Mouse (Mus musculus) neural tube, embryonic 13.5 days (tissue): Measurements from ENCODE around the gene Msh4. TPM values are rescaled to one million over a fixed set of nuclear protein-coding genes. Genes with fewer than 3 reads are reported as not detected.
A peak's percentile ranks its signal among the peaks of the same experiment; 100 is the strongest.

Experiments
- ATAC-seq: fragments of 200-750 bp; cut with Nextera tagmentation; 2 replicates; pipeline ENCODE4 v1.8.0; 2017; ENCODE audit warnings: low read depth, mild to moderate bottlenecking, moderate TSS enrichment, moderate library complexity
- H3K27ac ChIP-seq: fragments of 300-500 bp; sonication (generic); replicated peaks from 2 replicates; pipeline ENCODE4 v1.5.1; 2015; ENCODE audit warnings: moderate library complexity, mild to moderate bottlenecking, inconsistent platforms
- H3K27me3 ChIP-seq: fragments of 300-500 bp; sonication (generic); 2 replicates; pipeline ENCODE4 v1.6.1; 2015; ENCODE audit warnings: mild to moderate bottlenecking, inconsistent platforms
- H3K36me3 ChIP-seq: fragments of 300-500 bp; sonication (generic); 2 replicates; pipeline ENCODE4 v1.6.1; 2015; ENCODE audit warnings: mild to moderate bottlenecking, inconsistent platforms
- H3K4me1 ChIP-seq: fragments of 300-500 bp; sonication (generic); replicated peaks from 2 replicates; pipeline ENCODE4 v1.6.1; 2015; ENCODE audit warnings: inconsistent platforms
- H3K4me2 ChIP-seq: fragments of 300-500 bp; sonication (generic); 2 replicates; pipeline ENCODE4 v1.6.1; 2015; ENCODE audit warnings: inconsistent platforms, mild to moderate bottlenecking, moderate library complexity
- H3K4me3 ChIP-seq: fragments of 300-500 bp; sonication (generic); 2 replicates; pipeline ENCODE4 v1.5.1; 2015; ENCODE audit warnings: mild to moderate bottlenecking, inconsistent platforms
- H3K9ac ChIP-seq: fragments of 300-500 bp; sonication (generic); 2 replicates; pipeline ENCODE4 v1.6.1; 2015; ENCODE audit warnings: moderate library complexity, mild to moderate bottlenecking, inconsistent platforms
- H3K9me3 ChIP-seq: fragments of 300-500 bp; sonication (generic); 2 replicates; pipeline ENCODE4 v1.6.1; 2016; ENCODE audit warnings: inconsistent platforms
- WGBS: fragments of 180-500 bp; shearing (Covaris S2); methylation state at CpG from one replicate; pipeline ENCODE4 v1.1.7; 2015; 5-methylcytosine and 5-hydroxymethylcytosine counted together
- polyA plus RNA-seq: library from polyadenylated mRNA; unstranded; fragments of >200 nt; fragmentation: Nextera tagmentation; extraction: Ambion mirVana; gene quantifications from 2 replicates; pipeline ENCODE4 v1.2.1, GENCODE M21; 2015

Msh4 gene
- 0.06 TPM in 1 of 2 replicates, not detected in the other for polyA plus RNA-seq

DNA sequence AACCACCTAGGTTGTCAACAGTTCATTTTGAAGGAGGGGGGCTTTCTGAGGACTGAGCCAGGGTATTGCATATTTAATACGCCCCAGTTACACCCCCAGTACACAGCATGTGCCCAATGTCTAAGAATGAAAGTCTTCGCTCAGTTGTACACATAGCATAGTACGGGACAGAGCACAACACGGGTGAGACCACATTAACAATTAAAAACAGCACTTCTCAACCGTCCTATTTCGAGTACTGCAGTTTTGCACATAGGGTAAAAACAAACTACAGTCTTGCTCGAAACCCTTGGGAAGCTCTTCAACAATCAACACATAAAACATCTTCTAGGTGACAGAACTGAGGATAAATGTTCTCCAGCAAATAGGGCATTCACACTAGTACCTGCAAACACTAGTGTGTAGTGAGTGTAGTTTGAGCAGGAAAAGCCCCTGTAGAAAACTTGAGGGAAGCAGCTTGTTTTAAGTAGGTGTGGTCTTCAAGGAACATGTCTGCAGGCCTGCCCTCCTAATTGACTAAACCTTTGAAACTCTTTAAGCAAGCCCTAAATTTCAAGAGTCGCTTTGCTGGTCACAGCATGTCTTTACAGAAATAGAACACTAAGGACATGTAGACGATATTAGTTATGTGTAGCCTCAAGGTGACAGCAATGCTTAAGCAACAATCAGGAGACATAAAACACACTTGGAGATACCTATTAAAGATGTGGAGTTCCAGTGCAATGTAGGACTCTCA, at the start of gene Msh4:
TSS of gene Msh4 (minus strand) at position 3 of the 736 bp plus-strand sequence.
- Histone ChIP-seq H3K4me2 (no peak within 1 kb of the TSS), H3K4me1 (peaks cover 36% of the 10 kb centered on the region), H3K9me3 (no peaks in the 10 kb centered on the region), H3K4me3 (no peak within 1 kb of the TSS), H3K27ac (no peak within 1 kb of the TSS), H3K27me3 (no peaks in the 10 kb centered on the region), H3K9ac (no peak within 1 kb of the TSS), H3K36me3 (peaks cover 76% of the 10 kb centered on the region)
- no peak for ATAC-seq
- 85% methylated on average over 9 of the region's 9 CpGs for WGBS

DNA sequence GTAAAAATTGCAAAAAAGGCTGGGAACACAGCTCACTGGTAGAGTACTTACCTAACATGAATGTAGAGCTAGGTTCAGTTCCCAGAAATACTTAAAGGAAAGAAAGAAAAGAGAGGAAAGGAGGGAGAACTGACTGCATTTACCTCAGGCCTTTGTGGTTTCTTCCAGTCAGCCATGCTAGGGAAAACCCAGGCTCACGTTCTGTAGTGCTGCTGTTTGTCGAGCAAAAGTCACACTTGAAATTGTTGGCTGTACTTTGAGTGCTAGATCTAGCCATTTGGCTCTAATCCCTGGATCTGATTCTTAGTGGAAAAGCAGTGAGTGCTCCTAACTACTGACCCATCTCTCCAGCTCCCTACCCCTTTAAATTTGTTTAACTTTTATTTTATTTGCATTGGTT, 42.2 kb upstream of the Msh4 start:
- WGBS: 84% methylated on average over 2 of the region's 2 CpGs

DNA sequence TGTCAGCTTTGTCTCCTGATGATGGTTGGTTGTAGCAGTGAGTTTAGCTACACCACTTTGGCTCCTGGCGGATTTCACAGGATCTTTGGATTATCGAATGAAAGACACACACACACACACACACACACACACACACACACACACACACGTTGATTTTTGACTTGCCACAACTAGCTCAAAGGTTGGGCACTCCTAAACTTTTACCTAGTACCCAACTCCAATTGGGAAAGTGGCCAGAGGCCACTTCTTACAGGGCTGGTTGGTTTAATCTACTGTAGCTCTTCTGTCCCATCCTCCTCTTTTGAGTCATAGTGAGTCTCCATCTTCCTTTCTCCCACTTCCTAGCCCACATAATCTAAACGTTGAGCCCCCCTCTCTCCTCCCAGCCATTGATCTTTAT, 41.3 kb upstream of the Msh4 start:
- Histone ChIP-seq H3K4me2 (no peak overlapping the region), H3K9ac (no peak overlapping the region), H3K4me1 (peaks cover 19% of the 10 kb centered on the region; the same call in 1 of the 2 replicates), H3K9me3 (no peaks in the 10 kb centered on the region), H3K27ac (no peak overlapping the region), H3K4me3 (no peak overlapping the region), H3K36me3 (no peaks in the 10 kb centered on the region), H3K27me3 (no peaks in the 10 kb centered on the region)
- 79% methylated on average over 4 of the region's 4 CpGs for WGBS
- no peak for ATAC-seq

More for the DNA sequence above, 42.2 kb upstream of the Msh4 start:
- peaks cover 12% of the 10 kb centered on the region; the same call in 1 of the 2 replicates for H3K4me1 ChIP-seq
- no peak for ATAC-seq
- H3K4me3 ChIP-seq: no peak overlapping the region
- H3K9ac ChIP-seq: no peak overlapping the region
- H3K9me3 ChIP-seq: no peaks in the 10 kb centered on the region
- no peaks in the 10 kb centered on the region for H3K36me3 ChIP-seq
- no peak overlapping the region for H3K4me2 ChIP-seq
- H3K27ac ChIP-seq: no peak overlapping the region
- H3K27me3 ChIP-seq: no peaks in the 10 kb centered on the region

DNA sequence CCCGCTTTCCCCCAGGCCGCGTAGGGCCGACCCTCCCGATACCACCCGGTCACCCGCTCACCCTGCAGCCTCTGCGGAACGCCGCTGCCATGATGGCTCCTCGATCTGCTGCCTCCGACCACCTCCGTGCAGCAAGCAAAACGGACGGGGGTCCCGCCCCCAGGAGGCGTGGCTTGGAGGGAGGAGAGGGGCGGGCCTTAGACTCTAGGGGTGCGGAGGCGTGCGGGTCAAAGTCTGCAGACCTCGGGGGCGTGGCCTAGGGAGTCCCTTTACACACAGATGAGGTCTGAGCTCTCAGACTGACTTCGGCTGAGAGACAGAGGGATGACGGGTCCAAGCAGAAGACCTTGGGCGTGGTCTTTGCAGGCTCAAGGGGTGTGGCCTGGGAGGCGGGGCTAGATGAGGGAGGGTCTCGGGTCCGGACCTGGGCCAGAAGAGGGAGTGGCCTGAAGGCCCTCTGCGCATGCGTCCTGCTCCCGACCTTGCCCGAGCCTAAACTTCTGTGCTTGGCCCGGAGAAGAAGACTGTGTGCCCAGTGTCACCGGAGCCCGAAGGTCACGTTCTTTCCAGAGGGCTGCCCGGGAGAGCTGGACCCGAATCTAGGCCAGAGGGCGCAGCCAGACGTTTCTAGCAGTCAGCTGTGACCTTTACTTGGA, 38.5 kb upstream of the Msh4 start, which contains the start of gene Acadm:
TSS of gene Acadm (minus strand) at position 298 of the 656 bp plus-strand sequence.
- Histone ChIP-seq H3K9ac (peak within 1 kb of the TSS; percentile 83), H3K4me2 (peak within 1 kb of the TSS; percentile 75), H3K36me3 (no peaks in the 10 kb centered on the region; the same call in 1 of the 2 replicates), H3K4me1 (peaks cover 19% of the 10 kb centered on the region; the same call in 1 of the 2 replicates), H3K27me3 (no peaks in the 10 kb centered on the region), H3K27ac (peak within 1 kb of the TSS; percentile 84), H3K9me3 (no peaks in the 10 kb centered on the region), H3K4me3 (peak within 1 kb of the TSS; percentile 74)
- peak; percentile 96 for ATAC-seq
- WGBS: under 1% methylated on average over 41 of the region's 41 CpGs

DNA sequence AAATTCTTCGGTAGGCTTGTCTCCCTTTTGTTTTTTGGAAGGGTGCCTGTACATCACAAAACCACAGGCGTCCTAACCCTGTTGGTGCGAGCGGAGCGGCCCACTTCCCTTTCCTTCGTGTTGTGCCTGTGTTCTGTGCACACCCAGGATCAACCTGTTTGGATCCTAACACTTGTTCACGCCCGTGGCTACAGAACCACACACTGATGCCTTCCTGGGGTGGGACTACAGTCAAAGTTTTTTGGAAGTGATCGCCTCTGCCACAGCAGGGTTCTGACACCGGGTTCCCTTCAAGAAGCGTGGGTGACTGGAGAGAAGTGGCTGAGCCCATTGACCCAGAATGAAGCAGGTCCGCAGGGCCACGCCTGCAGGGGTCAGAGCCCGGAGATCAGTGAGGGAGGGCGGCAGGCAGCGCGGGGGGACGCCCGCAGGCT, 38.0 kb upstream of the Msh4 start:
- no peaks in the 10 kb centered on the region; the same call in 1 of the 2 replicates for H3K36me3 ChIP-seq
- no peaks in the 10 kb centered on the region for H3K27me3 ChIP-seq
- no peaks in the 10 kb centered on the region for H3K9me3 ChIP-seq
- WGBS: under 1% methylated on average over 19 of the region's 19 CpGs
- H3K4me2 ChIP-seq: peak overlapping the region; percentile 75
- H3K27ac ChIP-seq: peak overlapping the region; percentile 84
- peak; percentile 72 for ATAC-seq
- H3K9ac ChIP-seq: peak overlapping the region; percentile 83
- peaks cover 19% of the 10 kb centered on the region; the same call in 1 of the 2 replicates for H3K4me1 ChIP-seq
- peak overlapping the region; percentile 74 for H3K4me3 ChIP-seq

DNA sequence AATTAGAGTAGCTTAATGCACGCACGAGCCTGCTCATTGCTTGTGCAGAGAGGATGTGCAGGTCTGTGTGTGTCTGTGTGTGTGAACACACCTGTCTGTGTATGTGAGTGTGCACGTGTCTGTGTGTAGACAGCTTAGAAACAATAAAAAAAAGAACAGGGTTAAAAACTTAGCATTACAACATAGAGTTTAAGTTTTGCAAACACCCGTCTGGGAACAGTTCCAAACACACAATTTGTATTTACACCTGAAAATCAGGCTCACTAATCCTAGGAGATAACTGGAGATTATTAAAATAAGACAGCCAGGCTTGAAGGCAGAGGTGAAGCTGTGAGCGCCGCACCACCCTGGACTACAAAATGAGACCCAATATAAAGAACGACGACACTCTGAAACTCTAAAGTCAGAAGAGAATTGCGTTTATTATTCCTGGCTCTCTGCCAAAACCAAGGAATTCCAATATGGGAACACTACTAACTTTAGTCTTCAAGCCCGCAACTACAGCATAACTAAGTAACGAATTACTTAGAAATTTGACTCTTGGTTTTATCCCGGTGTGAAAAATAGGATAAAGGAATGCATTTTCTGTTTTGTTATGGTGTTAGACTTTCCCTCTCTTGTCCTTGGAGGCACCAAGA, 37.2 kb upstream of the Msh4 start:
- 34% methylated on average over 12 of the region's 12 CpGs for WGBS
- Histone ChIP-seq H3K9me3 (no peaks in the 10 kb centered on the region), H3K27ac (no peak overlapping the region), H3K4me1 (peaks cover 19% of the 10 kb centered on the region; the same call in 1 of the 2 replicates), H3K9ac (peak overlapping the region; percentile 83; the same call in 1 of the 2 replicates), H3K4me2 (peak overlapping the region; percentile 75), H3K4me3 (peak overlapping the region; percentile 74), H3K36me3 (peaks cover 8% of the 10 kb centered on the region; the same call in 1 of the 2 replicates), H3K27me3 (no peaks in the 10 kb centered on the region)
- ATAC-seq: no peak

DNA sequence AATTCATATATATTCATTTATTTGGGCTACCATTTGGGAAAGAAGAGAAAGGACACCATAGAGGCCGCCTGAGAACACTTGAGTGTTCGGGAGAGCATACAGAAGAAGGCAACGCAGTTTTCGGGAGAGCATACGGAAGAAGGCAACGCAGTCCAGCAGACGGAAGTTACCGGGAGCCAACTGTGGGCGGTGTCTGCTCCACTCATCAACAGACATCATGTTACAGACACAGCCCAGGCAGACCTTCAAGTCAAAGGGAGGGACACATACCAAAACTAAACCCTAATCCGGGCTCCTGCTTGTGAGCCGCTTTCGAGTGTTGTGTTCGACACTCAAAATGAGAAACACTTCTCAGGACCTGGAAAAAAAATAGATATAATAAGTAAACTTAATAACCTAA, 35.7 kb upstream of the Msh4 start:
- Histone ChIP-seq H3K4me2 (no peak overlapping the region), H3K9ac (no peak overlapping the region), H3K27me3 (no peaks in the 10 kb centered on the region), H3K36me3 (peaks cover 15% of the 10 kb centered on the region), H3K9me3 (no peaks in the 10 kb centered on the region), H3K4me1 (peaks cover 19% of the 10 kb centered on the region; the same call in 1 of the 2 replicates), H3K4me3 (no peak overlapping the region), H3K27ac (no peak overlapping the region)
- WGBS: 94% methylated on average over 13 of the region's 13 CpGs
- ATAC-seq: no peak

DNA sequence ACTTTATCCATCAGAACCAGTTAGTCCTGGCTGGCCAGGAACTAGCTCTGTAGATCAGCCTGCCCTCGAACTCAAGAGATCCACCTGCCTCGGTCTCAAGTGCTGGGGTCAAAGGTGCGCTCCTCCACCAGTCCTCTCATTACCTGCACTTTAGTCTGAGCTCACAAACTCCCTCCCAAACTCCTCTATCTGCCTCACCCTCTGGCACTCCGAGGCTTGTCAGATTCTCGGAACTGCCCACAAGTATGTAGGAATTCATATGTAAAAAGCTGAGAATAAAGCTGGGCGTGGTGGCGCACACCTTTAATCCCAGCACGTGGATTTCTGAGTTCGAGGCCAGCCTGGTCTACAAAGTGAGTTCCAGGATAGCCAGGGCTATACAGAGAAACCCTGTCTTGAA, 34.5 kb upstream of the Msh4 start:
- Histone ChIP-seq H3K27ac (no peak overlapping the region), H3K4me1 (peaks cover 19% of the 10 kb centered on the region; the same call in 1 of the 2 replicates), H3K4me3 (no peak overlapping the region), H3K9me3 (no peaks in the 10 kb centered on the region), H3K27me3 (no peaks in the 10 kb centered on the region), H3K36me3 (peaks cover 20% of the 10 kb centered on the region), H3K4me2 (no peak overlapping the region), H3K9ac (no peak overlapping the region)
- WGBS: 91% methylated on average over 9 of the region's 9 CpGs
- ATAC-seq: no peak

DNA sequence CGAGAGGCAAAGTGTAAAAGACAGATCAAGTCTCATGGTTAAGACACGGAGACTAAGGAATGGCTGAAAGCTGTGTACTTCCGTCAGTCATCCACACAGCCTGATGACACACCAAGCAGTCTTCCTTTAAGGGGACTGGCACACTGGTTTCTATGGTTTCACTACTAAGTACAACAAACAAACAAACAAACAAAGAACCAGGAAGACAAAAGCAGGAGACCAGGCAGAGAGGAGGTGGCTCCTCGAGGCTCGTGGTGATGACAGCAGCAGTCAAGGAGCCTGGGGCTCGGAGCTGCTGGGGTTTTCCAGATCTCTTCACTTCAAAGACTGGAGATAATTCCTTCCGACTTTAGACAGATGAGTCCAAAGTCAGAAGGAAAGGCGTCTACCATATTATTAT, 34.1 kb upstream of the Msh4 start:
- Histone ChIP-seq H3K27me3 (no peaks in the 10 kb centered on the region), H3K4me3 (no peak overlapping the region), H3K4me2 (no peak overlapping the region), H3K27ac (no peak overlapping the region), H3K9me3 (no peaks in the 10 kb centered on the region), H3K9ac (no peak overlapping the region), H3K4me1 (peaks cover 17% of the 10 kb centered on the region; the same call in 1 of the 2 replicates), H3K36me3 (peaks cover 23% of the 10 kb centered on the region)
- no peak for ATAC-seq
- WGBS: 88% methylated on average over 8 of the region's 8 CpGs

DNA sequence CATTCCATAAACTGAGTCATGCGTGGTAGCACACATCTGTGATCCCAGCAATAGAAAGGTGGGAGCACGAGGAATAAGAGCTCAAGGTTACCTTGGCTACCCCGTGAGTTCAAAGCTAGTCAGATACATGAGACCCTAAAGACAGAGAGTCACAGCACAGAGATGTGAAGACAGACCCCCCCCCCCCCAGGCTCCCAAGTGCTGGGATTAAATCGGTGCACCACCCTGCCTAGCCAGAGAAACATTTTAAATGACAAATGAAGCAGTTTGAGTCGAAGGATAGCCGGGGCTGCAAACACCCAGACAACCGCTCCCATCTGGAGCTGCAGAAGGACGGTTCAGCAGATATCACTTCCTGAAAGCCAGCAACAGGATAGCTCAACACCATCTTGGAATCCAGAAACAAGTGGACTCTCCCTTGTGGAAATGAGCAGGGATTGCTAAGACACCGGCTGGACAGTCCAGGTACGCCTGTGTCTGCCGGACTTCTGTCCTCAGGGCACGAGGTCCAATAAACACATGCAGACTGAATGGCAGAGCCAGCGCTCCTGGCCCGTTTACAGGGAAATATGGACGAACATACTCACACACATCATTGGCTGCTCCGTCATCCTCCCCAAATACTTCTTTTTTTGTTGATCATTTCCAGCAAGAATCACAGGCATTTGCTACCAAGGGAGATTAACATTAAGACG, 31.3 kb upstream of the Msh4 start:
- 94% methylated on average over 17 of the region's 17 CpGs for WGBS
- no peaks in the 10 kb centered on the region for H3K9me3 ChIP-seq
- no peak overlapping the region for H3K27ac ChIP-seq
- no peak overlapping the region for H3K9ac ChIP-seq
- ATAC-seq: no peak
- no peaks in the 10 kb centered on the region for H3K27me3 ChIP-seq
- H3K4me1 ChIP-seq: no peaks in the 10 kb centered on the region
- no peak overlapping the region for H3K4me2 ChIP-seq
- peaks cover 44% of the 10 kb centered on the region for H3K36me3 ChIP-seq
- H3K4me3 ChIP-seq: no peak overlapping the region

DNA sequence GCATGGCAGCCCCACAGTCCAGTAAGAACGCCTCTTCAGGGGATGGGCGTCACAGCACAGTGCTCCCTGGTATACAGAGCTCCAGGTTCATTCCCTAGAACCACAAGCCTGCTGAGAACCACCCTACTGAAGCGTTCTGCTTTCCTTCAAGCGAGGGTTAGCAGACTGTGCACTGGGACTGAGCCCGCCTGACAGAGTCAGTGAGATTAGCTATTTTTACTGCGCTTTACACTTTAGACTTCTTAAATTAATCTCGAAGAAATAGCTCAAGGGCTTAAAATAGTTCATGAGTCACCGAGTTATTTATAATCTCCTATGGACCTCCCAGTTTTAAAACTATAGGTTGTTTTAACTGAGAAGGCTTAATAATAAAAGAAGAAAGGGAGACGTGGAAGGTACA, 29.9 kb upstream of the Msh4 start:
- H3K4me2 ChIP-seq: no peak overlapping the region
- H3K27me3 ChIP-seq: no peaks in the 10 kb centered on the region
- peaks cover 51% of the 10 kb centered on the region for H3K36me3 ChIP-seq
- H3K4me1 ChIP-seq: no peaks in the 10 kb centered on the region
- 94% methylated on average over 9 of the region's 9 CpGs for WGBS
- no peak for ATAC-seq
- H3K4me3 ChIP-seq: no peak overlapping the region
- H3K9me3 ChIP-seq: no peaks in the 10 kb centered on the region
- H3K27ac ChIP-seq: no peak overlapping the region
- H3K9ac ChIP-seq: no peak overlapping the region
